Mouse (Mus musculus): ENCODE data around the gene Rbm48.

DNA sequence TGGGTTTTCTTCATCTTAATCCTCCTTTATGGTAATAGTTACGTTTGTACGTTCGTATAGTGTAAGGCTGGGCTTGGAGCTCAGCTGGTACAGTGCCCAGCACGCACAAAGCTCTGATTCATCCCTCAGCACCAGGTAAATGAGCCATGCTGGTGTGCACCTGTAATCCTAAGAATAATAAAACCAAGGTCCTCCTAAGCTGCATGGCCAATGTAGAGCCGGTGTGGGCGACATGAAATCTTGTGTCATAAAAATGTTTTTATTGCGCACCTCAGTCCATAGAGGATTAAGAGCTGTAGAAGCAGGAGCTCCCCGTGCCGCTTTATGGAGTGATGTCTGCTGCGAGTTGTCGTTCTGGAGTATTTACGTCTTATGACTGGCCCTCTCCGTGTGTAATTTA is 36.9 kb upstream of the Rbm48 start:
- TF ChIP-seq CTCF (IDR thresholded peaks at IDR 0.05; ENCODE audit: control insufficient read depth, insufficient read depth, low read length), result no peak
- no peak for TF ChIP-seq POLR2A (IDR thresholded peaks at IDR 0.05; ENCODE audit: borderline replicate concordance, control insufficient read depth, low read depth, low read length)
